Mouse (Mus musculus) left cerebral cortex, postnatal 4 days (tissue): ENCODE results near the gene Rhcg. TPM values are rescaled to one million over a fixed set of nuclear protein-coding genes. Genes with fewer than 3 reads are reported as not detected.

Source experiments
- DNase-seq: peaks from one replicate; pipeline ENCODE4 v3.0.0-alpha.2; 2022
- intact Hi-C: fragments of 180-260 bp; cut with DNase I; formaldehyde crosslinking; loops from one replicate; pipeline ENCODE4 v1.15.1; 2025
- total RNA-seq, 2 experiments: library from RNA; stranded (reverse); gene quantifications; 2 replicates each; pipeline ENCODE4 v1.2.3; 2021

Gene Rhcg
- 1 to 10 TPM; 2.4 to 3.7 TPM for total RNA-seq

DNA sequence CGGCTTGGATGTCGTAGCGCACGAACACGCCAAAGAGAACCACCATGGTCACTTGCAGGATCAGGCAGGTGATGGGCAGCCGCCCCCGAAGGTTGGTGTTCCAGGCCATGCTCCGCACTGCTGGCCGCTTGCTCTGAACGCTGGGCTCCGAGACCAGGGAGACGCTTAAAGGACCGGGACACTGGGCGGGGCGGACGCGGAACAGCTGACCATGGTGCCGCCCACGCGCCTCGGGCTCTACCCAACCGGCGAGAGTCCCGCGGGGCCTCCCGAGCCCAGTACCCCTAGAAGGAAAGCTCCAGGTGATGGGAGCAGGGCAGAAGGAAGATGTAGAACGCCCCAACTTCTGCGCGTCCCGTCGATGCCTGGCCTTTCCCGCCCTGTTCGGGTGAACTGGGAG is at the start of gene Rhcg:
TSS of gene Rhcg (minus strand) at position 240 of the 400 bp plus-strand sequence.
- intact Hi-C loops: no loop called here
- no peak for DNase-seq

DNA sequence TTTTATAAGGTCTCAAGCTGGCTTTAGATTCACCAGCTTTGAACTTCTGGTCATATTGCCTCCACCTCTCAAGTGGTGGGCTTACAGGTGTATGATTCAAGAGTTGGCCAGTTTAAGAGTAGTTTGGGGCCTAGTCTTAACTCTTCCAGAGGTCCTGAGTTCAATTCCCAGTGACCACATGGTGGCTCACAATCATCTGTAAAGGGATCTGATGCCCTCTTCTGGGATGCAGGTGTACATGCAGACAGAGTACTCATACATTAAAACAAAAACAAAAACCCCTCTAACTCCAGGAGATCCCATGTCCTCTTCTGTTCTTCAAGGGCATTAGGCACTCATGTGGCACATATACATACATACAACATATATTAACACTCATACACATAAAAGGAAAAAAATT is 49.2 kb upstream of the Rhcg start:
- intact Hi-C loops: no loop called here
- DNase-seq: no peak

DNA sequence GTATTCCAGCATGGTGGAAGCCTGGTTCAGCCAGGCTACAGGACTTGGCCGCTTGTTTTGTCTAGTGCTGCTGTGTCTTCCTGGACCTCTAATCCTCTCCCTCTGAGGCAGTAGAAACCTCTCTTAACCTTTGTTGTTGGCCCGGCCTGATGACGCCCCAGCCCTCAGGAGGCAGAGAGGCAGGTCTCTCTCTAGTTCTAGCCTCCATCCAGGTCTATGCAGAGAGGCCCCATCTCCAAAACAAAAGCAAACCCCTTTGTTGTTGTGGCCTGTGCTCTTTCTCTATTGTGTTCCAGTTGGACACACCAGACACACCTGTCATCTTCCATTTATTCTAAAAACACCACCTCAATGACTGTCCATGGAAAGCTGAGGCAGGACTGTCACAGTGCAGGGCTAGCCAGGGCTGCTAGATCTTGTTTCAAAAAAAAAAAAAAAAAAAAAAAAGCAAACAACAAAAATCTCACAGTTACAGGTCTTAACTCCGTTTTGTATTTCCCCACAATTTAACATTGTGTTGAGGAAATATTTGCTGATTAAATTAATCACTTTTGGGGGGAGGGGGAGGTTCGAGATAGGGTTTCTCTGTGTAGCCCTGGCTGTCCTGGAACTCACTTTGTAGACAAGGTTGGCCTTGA is 43.9 kb upstream of the Rhcg start:
- DNase-seq: no peak
- intact Hi-C loops: no loop called here

DNA sequence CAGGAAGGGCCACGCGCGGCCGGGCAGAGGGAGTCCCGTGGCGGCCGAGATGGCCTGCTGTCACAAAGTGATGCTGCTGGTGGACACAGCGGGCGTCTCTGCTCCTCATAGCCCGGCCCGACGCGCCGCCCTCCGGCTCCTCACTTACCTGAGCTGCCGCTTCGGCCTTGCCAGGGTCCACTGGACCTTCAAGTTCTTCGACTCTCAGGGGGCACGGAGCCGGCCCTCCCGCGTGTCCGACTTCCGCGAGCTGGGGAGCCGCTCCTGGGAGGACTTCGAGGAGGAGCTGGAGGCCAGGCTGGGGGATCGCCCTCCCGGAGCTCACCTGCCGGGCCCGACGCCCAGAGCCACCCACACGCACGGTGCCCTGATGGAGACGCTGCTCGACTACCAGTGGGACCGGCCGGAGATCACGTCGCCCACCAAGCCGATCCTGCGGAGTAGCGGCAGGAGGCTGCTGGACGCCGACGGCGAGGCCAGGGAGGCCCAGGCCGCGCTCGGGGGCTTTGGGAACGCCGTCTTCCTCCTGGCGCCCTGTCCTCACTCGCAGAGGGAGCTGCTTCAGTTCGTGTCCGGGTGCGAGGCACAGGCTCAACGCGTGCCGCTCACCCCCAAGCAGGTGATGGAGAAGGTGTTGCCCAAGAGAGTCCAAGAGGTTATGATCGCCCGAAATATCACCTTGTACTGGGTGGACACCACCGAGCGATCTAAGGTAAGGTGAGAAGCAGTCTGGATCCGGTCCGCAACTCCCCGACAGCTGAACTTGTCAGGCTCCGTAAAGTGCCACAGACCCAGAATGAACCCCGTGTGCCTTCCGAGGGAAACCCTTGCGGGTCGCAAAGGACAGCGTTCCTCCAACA is 43.1 kb upstream of the Rhcg start:
- intact Hi-C loops: no loop called here
- no peak for DNase-seq

DNA sequence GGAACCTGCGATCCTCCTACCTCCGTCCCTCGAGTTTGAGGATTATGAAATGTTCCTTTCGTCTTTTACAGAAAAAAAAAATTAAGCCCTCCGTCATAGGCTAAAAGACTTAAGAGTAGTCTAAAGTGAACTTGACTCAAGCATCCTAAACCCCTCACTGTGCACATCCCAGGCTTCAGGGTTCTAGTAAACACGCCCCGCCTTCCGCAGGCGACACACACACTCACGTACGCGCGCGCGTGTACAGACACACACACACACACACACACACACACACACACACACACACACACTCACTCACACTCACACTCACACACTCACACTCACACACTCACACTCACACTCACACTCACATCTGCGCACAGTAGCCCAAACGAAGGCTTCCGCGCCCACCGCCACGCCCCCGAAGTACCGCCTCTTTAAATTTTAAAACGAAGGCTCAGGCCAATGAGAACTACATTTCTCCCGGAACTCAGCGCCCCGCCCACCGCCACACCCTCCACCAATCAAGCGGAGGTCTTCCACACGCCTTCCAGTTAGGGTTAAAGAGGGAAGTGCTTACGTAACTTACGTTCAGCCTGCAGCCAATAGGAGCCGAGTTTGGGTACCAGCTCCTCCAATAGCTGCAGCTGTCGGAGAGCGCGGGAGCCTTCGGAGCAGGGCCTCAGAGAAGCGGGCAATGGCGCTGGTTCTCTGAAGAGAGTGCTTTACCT is 42.3 kb upstream of the Rhcg start, which contains the start of gene Ticrr:
TSS of gene Ticrr (plus strand) at position 619 of the 713 bp plus-strand sequence.
- intact Hi-C loops: no loop called here
- peak; percentile 98 for DNase-seq

DNA sequence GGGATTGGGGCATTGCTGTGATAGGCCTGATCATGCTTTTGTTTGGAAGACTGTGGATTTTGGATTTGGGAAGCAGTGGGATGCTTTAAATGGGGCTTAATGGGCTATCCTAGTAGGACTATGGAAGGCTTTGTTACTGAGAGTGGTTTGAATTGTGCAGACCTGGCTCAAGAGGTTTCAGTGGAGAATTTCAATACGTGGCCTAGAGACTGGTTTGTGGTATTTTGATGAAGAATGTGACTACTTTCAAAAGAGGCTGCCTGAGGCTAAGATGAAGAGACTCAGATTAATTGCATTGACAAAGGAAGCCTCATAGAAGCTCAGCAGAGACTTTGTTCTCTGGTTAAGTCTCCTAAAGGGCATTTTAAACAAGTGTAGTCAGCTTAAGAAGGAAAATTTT is 37.1 kb upstream of the Rhcg start:
- intact Hi-C loops: no loop called here
- no peak for DNase-seq

DNA sequence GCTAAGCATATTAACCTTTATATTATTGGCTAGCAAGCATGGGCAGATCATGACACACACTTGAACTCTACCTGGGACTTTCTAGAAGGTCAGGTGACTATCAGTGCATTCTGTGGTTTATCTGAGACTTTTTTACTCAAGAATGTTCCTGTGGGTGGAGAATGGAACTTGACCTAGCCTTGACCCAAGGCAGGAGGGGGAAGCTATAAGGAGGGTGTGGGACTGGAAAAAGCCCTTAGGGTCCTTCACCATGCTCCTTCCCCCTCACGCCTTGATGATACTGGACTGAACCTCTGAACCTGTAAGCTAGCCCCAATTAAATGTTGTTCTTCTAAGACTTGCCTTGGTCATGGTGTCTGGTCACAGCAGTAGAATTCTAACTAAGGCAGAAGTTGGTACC is 36.7 kb upstream of the Rhcg start:
- DNase-seq: no peak
- intact Hi-C loops: no loop called here

DNA sequence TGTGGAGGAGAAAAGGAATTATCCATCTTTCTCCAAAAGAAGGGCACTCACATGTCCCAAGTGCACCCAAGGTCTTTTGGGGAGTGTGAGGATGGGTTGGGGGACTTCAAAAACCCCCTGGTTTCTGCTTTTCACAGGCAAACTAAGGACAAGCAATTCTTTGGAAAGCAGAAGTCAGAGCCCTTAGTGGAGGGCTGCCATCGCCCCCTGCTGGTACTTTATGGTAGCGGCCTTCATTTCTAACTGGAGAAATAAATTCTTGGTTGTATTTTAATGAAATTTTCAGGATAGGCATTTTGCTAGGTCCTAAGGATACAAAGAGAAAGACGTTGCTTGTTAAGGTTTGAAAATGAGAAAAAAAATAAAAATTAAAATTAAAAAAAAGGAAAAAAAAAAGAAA is 31.5 kb upstream of the Rhcg start:
- DNase-seq: peak; percentile 70
- intact Hi-C loops: loop anchor here (5.0 kb wide), 1 partner anchor 37 kb away; no protein-coding TSS in a partner anchor

DNA sequence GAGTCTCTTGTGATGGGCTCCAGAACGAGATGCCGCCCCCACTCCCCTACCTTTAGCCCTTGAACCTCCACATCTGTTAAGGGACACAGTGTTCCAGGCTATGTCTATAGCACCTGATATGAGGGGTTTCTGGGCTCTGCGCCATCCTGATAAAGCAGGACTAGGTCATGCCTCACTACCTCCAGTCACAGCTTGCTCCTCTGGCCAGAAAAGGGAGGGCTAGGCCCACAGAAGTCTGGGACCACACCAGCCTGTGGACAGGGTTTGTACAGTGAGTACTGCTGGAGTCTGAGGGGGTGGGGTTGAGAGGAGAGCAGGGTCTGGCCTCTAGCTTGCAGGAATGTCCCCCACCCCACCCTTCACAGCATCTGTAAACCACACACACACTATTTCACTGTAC is 29.8 kb upstream of the Rhcg start:
- intact Hi-C loops: loop anchor here (5.0 kb wide), 1 partner anchor 35 kb away; no protein-coding TSS in a partner anchor
- DNase-seq: no peak

DNA sequence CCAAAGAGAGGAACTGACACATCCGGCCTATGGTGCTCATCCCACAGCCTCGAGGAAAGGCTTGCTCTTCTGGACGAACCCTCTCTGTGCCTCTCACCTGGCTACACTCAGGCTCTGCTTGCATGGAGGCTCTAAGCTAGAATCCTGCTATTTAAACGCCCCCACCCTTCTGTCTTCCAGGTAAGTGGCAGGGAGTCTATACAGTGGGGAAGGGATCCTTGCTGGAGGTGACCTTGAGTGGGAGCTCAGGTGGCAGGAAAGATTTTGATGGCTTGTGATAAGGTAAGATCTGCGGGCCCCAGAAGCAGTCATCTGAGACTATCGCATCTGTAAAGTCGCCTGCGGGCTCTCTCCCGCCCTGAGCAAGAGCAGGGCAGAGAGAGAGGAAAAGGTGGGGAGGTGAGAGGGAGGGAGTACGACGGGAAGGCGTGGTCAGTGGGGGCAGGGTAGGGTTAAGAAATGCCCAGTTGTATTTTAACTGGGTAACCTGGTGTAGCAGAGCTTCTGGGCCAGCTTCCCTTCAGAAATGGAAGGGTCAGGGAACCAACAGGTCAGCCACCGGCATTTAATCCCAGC is 14.4 kb upstream of the Rhcg start:
- DNase-seq: no peak
- intact Hi-C loops: no loop called here

DNA sequence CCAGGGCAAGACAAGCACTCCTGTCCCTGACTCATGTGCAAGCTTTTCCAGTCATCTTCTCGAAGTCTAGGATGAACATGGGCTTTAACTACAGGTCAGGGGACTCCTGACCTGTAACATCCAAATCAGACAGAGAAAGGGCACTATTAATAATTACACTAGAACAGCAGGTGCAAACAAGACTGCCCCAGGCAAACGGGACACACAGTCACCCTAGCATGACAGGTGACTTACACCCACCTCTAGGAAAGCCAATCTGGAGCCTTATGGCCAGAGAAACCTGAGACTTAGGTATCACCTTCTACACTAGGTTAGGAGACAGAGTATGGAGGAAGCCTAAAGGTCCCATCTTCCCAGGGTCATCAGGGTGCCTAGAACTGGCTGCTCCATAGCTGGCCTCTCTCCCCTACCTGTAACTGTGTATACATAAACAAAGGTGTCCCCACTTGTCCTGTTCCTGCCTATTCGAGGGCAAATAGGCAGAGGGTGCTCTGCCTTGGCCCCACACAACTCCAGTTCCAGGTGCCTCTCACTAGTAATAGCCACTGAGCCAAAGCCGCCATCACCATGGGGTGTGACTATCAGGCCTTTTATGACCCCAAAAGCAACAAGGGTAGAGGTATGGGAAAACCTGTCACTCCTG is 10.9 kb upstream of the Rhcg start:
- no peak for DNase-seq
- intact Hi-C loops: no loop called here

DNA sequence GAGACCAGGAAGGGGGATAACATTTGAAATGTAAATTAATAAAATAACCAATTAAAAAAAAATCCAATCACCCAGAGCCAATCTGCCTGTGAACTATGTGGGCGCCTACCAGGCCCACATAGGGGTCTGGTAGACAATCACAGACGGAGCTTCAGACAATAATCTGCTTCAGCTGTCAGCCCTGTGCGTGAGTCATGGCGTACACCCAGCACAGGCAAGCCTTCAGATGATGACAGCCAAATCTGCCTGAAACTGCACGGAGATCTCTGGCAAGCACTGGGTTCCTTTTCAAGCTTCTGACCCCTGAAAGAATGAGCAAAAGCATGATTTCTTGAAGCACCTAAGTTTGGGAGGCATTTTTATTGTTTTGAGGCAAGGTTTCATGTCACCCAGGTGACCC is 8.7 kb upstream of the Rhcg start:
- intact Hi-C loops: no loop called here
- no peak for DNase-seq

DNA sequence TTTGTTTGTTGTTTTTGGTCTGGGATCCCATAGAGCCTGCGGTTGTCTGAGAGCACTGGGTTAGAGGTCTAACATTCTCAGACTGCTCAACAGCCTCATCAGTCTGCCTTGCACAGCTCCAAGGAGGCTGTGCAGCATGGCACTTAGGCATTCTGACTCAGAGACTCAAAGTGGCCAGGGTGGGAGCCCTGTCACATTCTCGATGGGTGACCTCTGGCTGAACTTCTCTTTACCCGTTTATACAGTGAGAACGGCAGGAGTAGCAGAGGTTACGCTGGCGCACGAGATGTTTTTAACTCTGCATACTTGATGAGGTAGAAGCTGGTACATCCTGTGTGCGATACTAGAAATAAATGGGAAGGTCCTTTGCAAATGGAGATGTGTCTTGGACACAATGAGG is 5.6 kb upstream of the Rhcg start:
- no peak for DNase-seq

DNA sequence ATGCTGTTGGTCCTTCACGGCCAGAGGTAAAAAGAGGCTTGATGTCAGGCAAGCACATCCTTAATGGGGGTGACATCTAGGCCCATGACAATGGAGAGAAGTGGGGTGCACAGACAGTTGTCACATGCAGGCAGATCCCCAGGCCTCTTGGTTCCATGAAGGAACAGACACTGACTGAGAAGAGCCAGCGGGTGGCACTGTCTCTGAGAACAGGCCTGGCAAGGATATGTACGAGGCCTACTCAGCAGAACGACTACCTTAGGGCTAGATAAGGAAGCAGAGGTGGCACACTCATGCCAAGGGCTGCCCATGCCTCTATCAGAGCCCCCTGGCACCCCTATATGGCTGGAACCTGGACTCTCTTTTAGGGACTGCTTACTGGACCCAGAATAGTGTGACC is 2.0 kb upstream of the Rhcg start:
- intact Hi-C loops: no loop called here
- no peak for DNase-seq

More for the DNA sequence above, 5.6 kb upstream of the Rhcg start:
- intact Hi-C loops: no loop called here

DNA sequence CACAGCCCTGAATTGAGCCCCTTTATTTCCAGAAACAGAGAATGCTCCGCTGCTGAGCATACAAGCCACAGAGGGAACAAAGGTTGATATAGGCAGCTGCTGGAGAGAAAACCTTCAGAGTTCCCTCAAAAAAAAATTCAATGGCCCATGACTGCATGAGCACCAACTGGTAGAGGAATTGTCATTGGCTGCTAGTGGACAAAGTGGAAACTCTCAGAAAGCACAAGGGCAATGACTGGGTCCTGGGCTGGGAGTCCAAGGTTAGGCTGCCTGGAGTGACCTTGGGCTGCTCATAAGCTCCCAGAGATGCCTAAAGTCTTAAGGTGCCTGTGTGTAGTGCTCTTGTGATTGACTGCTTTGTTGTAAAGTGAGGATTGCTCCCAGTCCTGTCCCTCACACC is 1.5 kb downstream of the Rhcg start:
- intact Hi-C loops: no loop called here
- no peak for DNase-seq

DNA sequence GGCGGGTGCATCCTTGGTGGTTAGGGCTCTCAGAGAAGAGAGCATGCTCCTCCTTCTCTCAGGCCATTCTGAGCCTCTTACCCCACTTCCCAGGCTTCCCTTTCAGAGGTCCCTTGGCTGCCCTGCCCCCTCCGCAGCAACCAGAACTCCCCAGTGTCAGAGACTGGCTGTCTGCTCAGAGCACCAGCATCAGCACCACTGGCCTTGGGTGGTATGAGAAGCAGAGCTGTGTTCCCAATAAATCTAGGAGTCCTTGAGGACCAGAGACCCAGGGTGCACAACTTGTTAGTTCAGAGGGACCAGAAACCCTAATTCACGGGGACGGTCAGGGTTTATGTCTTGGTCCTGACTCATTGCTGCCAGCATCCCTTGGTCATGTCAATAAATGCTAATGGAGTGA is 2.4 kb downstream of the Rhcg start:
- DNase-seq: no peak
- intact Hi-C loops: no loop called here

DNA sequence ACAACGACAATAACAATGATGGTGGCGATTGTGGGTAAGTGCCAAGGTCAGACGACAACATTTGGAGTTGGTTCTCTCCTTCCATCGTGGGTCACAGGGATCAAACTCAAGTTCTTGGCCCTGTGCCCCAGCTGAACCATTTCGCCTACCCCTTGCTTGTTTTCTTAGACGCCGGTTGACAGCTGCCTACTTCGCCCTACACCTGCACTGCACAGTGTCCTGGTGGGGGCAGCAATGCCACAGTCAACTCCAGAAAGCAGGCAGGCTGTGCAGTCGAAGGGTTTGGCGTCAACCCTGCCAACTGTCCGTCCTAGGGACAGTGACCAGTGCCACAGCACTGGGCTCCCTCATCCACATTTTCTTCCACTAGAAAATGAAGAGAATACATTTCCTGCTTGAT is 4.1 kb downstream of the Rhcg start:
- DNase-seq: peak; percentile 12
- intact Hi-C loops: loop anchor here (5.0 kb wide), 1 partner anchor 34 kb away; no protein-coding TSS in a partner anchor

DNA sequence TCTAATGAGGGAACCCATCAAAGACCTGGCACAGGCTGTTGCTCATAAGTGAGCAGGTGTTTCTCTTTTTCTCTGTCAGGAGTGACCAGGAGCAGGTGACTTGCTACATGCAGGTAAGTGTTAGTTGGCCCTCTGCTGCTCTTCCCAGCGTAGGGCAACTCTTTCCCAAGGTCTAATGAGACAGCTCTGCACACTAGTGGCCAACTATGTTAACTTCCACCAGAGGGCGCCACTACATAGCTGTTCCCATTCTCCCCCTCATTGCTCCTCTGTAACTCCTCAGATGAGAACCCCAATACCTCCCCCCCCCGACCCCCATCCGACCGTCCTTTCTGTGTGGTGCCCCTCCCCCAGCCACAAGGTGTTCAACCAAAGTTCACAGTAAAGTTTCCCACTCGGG is 4.7 kb downstream of the Rhcg start:
- intact Hi-C loops: loop anchor here (5.0 kb wide), 1 partner anchor 35 kb away; no protein-coding TSS in a partner anchor
- DNase-seq: peak; percentile 62

DNA sequence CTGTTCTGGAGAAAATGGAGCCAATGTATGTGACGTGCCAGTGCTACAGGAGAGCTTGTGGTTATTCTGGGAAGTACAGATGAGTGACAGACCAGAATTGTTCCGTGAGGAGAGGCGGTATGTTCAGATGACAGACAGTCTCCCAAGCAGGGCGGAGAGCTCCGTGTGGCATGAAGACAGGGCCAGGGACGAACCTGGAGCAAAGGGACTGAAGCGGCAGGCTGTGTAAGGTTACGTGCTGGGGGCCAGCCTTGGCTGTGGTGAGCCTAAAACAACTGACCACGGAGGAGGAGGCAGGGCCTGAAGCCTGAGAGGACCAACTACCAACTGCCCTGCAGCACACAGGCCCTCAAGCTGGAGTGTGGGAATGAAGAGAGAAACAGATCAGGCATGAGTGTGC is 5.6 kb downstream of the Rhcg start:
- DNase-seq: no peak
- intact Hi-C loops: loop anchor here (5.0 kb wide), 1 partner anchor 35 kb away; no protein-coding TSS in a partner anchor

DNA sequence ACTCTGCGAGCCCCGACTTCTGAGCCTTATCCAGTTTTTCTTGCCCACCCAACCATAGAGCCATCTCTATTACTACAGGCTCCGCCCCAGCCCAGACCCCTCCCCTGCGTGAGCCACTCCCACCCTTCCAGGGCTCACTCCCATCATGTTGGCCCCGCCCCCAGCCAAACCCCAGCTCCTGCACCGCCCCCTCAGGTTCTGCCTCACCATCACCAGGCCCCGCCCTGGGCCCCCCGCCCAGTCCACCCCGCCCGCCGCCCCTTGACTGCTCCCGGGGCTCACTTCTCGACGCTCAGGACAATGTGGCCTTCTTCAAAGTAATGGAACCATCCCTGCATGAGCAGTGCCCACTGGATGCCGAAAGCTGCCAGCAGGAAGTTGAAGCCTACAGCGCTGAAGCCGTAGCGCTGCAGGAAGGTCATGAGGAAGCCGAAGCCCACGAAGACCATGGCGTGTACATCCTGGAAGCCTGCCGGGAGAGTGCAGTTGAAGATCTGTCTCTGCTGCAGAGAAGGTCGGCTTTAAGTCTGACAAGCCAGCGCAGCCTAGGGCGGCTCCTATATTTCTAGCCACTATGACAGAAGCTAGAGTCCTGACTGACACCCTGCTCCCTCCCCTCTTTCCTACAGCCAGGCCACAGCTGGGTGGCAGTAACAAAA is 10.1 kb downstream of the Rhcg start:
- DNase-seq: peak; percentile 73
- intact Hi-C loops: no loop called here
